Mouse (Mus musculus): Measurements from ENCODE around the gene Ereg.

The Ereg gene

DNA sequence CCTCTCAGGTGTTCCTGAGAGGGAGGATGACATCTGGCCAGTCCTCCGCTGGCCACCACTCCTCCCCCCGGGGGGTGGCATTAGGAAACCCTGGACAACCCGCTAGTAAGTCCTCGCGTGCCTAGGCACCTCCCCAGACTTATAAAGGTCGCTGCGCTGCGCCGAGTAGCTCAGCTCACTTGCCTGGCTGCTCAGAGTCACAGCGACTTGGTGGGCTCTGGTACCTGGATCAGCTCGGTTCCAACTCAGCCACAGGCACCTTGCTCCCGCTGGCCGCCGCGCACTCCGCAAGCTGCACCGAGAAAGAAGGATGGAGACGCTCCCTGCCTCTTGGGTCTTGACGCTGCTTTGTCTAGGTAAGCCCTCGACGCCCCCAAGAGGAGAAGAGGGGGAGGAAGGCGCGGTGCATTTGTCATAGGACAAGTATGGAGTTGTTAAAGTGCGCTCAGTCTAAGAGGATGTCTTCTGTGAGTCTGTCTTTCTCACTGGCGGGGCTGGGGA lies at the start of gene Ereg:
TSS of gene Ereg (plus strand) at position 173 of the 501 bp plus-strand sequence.
- no peak for DNase-seq (ENCODE audit: low spot score in 2 of 2)

DNA sequence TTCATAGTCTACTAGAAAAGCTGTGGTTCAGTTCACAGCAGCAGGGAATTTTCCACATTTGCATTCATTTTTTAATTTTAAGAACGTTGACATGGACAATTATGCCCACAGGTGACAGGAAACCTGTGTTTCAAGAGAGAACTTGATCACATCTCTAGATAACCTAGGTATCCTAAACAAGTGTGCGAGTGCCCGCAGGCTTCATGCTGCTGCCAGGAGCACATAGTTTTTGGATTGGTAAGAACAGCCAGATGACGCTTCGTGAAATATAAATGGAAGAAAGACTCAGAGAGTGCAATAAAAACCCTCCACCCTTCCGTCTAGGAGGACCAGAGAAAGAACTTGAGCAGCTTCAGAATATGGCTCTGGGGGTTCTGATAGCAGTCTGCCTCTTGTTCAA lies 47.3 kb upstream of the Ereg start, which contains the start of gene Epgn:
TSS of gene Epgn (plus strand) at position 301 of the 400 bp plus-strand sequence.
- no peak for DNase-seq (ENCODE audit: low spot score in 2 of 2)

DNA sequence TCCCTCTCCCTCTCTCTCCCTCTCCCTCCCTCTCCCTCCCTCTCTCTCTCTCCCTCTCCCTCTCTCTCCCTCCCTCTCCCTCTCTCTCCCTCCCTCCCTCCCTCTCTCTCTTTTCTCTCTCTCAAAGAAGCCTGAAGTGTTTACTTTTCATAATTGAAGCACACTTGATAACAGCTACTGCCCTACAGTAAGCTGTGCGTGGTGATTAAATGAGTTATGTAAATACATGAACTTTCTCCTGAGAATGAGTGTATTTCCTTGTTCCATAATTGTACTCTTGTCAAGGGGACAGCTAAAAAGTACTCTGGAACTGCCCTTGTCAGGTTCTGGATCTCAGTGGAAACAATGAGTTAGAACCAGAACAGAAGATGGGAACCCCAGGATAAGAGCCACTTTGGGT lies 46.6 kb upstream of the Ereg start:
- no peak for DNase-seq (ENCODE audit: low spot score in 2 of 2)

DNA sequence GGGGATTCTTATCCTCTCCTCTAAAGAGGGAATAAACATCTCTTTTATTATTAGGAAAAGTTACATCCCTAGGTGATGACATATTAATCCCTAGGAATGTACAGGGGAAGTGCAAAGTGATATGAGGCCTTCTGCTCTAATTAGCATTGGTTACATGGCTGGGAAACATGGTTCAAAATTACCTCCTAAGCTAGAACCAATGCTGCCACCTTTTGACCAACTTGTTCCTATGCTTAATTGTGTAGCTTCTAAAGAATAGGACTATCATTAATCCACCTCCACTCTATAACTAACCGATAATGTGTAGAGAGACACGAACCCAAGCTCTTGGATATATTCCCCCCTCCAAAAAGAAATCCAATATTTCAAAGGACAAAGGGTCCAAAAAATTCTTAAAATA lies 43.8 kb upstream of the Ereg start:
- no peak for DNase-seq (ENCODE audit: low spot score in 2 of 2)

DNA sequence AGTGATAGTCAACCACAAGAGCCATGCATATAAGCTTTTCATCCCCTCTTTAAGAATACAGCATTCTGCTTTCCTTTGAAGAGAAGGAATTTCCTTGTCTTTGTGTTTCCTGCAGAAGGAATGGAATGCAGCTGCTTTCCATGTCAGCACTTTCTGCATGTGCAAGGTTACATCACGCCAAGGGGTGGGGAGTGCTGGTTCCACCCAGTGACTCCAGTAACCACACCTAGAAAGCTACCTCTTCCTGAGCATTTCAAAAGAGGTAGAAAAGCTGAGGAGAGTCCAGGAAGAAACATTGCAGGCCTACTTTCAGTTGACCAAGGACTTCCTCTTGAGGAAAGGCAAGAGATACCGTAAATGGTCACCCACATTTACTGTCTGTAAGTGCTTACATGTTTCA lies 39.1 kb upstream of the Ereg start:
- DNase-seq (ENCODE audit: low spot score in 2 of 2), result no peak

DNA sequence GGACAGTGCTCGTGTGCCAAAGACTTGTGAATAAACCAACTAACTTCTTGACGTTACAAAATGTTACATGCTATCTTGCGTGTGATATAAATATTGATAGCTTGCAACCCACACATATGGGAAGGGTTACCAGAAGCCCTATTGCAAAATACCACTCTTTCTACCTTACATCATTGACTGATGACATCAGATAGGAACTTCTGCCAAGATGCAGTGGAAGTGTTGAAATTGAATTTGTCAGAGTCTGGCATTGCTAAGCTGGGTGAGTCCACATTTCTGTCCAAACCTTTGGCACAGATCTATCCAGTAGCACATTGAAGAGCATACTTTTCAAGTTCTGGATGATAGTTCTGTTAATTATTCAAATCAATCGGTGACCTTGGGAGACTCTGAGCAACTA lies 37.8 kb upstream of the Ereg start:
- no peak for DNase-seq (ENCODE audit: low spot score in 2 of 2)

DNA sequence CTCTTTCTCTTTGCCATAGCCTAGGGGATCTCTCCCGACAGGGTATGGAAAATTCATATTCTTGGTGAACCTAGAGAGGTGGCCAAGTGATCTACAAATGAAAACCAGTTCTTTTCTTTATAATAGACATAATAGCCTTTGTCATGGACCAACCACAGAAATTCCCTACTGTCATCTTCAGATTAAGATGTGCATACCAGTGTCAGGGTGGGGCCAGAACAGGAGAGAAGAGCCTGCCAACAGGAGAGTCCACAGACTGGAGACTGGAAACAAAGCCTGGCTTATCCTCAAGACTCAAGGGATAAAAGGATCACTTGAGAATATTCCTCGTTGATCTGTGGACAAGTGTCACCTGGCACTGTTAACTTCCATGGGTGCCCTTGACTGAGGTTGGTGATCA lies 36.7 kb upstream of the Ereg start:
- no peak for DNase-seq (ENCODE audit: low spot score in 2 of 2)

DNA sequence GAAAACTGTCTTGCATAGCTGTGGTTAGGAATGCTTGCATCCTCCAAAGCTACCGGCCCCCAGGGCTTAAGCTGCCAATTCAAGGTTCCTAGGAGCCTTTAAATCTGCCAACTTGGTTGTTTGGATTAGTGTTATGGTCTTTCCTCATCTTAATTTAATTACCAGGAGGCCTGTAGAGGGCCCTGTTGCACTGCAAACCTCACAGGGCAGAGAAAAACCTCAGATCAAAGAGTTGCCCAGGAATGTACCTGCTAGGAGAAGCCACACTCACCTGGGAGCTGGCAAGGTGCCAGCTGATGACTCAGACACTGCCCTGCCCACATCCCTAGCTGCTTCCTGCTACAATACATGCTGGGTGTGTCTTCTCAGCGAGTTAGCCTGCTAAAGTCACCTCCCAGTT lies 35.9 kb upstream of the Ereg start:
- DNase-seq (ENCODE audit: low spot score in 2 of 2), result no peak

DNA sequence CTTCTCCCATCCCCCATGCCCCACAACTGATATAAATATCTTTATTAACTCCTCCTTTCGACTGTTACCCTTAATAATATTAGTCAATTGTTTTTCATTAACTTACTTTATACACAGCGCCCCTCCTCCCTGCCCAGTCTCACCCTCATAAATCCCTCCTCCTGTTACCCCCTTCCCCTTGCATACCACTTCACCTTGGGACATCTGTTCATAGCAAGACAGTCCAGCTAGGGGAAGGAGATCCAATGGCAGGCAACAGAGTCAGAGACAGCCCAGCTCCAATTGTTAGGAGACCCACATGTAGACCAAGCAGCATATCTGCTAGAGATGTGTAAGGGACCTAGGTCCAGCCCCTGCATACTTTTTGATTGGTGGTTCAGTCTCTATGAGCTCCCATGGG lies 35.5 kb upstream of the Ereg start:
- DNase-seq (ENCODE audit: low spot score in 2 of 2), result no peak

DNA sequence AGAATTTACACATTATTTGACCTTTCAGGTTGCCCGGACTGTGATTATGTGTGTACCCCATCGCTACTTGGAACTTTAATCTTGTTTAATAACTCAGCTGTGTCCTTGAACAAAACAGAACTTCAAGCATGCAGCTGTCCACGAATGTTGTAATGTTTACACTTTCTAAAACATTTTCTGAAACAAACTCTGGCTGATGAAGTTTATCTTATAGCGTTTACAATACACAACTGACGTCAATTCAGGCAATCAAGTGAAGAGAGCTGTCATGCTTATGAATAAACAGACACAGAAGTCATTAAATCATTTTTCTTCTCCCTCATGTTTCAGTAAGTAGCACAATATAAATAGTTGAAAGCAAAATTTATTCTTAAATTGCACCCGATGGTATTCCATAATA lies 26.4 kb upstream of the Ereg start:
- no peak for DNase-seq (ENCODE audit: low spot score in 2 of 2)

DNA sequence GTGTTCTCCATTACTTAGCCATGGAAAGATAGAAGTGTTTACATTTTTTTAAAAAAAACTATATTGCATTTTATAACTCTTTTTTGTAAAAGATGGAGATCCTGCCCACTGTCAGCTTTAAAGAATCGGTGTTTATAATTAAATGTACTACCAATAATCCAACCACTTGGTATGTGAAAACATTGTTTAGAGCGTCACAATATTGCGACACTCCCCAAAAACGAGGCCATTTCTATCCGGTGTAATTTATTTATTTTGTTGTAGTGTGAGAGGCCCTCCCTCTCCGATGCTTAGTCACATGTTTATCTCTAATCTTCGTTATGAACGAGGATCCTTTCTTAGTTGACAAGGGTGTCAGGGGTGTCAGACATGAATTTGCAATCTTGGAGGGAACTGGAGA lies 26.0 kb upstream of the Ereg start:
- no peak for DNase-seq (ENCODE audit: low spot score in 2 of 2)

DNA sequence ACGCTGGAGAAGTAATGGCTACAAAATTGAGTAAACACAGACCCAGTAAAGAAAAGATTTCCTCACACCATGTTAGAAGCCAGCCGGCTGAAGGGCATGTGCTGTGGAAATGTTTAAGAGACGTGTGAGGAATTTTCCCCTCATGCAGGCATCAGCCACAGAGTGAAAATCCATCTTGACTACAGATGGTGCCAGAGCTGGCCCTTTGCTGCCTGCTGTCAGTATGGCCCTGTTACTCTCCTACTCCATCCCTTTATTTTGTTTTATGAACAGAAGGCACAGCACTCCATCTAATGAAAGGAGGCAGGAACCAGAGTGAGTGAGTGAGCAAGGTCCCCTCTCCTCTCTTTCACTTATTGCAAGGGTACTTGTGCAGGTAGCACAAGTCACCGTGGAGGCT lies 2.1 kb upstream of the Ereg start:
- no peak for DNase-seq (ENCODE audit: low spot score in 2 of 2)

DNA sequence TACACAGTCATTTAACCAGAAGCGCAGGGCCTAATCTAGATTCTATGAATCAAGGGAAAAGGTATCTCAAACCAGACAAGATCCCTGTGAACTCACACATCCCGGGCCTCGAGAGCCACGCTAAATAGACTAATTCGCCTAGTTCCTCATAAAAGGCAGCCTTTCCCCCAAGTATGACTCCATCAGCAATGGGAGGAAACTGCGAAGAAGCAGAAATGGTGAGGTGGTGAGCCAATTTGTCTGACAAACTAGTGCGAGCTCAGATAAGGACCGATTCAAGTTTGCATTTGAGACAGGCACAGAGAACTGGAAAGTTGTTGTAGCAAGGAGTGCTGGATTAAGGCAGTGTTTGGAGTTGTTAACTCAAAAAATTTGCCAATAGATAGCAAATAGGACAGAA lies 796 bp upstream of the Ereg start:
- DNase-seq (ENCODE audit: low spot score in 2 of 2), result no peak

DNA sequence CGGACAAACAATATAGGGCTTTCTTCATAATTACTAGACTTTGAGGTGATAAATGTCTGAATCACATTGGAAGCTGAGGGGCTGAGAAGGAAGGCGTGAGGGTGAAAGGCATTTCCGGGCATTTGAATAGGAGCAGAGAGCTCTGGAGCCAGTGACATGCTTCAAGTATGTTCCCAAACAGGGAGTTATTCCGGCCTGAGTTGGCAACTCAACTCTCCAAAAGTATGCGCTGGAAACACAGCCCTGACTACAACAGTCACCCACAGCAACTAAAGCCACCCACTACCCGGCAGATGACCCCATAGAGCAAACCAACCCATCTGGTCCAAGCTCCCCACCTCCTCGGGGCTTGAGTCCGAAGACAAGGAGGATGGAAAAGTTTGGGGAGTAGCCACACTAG lies 396 bp upstream of the Ereg start:
- DNase-seq (ENCODE audit: low spot score in 2 of 2), result no peak

DNA sequence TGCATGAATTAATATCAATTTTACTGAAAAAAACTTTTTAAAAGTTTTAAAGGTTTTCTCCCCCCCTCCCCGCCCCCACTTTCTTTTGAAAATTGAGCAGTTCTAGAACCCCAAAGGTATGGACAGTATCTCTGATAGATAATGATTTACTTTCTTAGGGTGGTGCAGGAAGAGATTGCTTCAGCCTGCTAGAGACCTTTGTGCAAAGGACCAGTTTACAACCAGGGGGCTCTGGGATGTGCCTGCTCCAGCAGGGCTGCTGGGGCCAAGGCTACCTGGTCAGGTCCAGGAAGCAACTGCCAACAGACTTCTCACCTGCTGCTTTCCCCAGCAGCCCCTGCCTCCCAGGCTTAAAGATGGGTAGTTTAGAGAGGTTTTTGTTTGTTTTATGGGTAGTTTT lies 599 bp downstream of the Ereg start:
- DNase-seq (ENCODE audit: low spot score in 2 of 2), result no peak

DNA sequence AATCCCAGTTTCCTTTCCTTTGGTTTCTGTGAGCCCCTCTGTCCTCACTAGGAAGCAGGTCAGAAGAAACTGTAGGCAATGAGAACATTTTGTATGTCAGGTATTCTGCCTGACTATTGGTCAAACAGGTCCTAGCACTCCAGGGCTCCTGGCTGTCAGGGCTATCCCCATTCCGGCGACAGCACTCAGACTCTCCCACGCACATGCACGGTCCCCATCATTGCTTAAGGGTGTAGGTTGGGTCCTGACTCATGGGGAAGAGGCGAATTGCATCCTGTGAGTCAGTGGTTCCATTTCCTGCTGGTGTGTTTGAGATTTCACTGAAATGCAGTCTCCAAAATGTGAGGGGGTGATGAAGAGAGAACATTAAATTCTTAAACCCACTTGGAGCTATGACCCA lies 8.6 kb downstream of the Ereg start:
- DNase-seq (ENCODE audit: low spot score in 2 of 2), result no peak

DNA sequence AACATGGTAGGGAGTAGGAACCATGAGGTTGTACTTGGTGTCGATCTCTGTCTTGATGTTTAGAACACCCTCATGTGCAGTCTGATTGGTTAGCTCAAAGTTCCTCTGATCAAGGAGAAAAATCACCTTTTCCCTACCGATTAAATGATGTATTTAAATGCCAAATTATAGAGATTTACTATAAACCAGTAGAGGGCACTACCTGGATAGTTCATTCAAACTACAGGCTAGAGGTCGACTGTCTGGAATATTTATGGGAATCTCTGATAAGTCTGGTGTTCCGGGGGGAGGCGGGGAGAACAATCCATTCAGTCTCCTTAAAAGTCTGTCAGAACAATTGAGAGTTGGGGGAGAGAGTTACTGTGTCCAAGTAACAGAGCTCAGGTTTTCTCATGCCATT lies 10.9 kb downstream of the Ereg start:
- DNase-seq (ENCODE audit: low spot score in 2 of 2), result no peak

DNA sequence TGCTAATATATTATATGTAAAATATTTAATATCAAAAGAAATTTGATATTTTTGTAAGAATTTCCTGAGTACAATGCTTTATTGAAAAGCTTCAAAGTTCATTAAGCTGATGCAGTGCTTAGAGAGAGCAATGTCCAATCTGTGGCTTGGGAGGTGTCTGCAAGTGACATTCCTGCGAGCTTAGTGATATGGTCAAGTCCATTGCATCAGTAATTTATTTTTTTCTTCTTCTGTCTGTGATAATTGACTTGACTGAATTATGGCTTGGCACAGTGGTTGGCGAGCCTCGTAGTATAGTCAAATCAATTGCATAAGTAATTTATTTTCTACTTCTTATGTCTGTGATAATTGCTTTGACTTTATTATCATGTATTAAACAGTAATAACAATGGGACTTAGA lies 15.9 kb downstream of the Ereg start:
- DNase-seq (ENCODE audit: low spot score in 2 of 2), result no peak

DNA sequence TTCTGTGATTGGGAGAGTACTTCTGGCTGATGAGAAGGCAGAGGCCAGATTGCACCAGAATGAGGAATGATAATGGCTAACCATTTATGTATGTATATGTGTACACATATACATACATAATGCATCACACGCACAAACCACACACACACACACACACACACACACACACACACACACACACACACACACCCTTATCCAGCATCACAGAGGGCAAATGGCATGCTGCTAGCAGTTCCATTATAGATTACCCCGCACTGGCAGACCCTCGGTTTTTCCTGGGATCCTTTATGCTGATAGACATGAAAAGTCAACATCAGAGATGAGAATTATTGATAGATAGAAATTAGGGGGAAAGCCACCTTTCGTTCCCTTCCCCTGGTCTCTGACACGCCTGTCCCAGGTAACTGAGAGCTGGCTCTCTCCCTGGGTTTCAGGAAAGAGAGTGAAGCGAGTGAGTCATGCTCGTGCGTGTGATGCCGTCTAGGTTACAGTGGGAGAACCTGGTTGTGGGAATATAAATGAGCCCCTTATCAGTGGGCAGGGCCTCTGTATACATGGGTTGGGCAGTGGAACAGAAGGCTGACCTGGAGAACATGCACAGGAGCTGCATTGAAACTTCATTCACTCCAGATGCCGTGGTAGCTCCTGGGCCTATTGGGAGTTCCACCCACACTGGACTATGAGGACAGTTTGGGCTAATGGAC lies 23.6 kb downstream of the Ereg start:
- no peak for DNase-seq (ENCODE audit: low spot score in 2 of 2)

DNA sequence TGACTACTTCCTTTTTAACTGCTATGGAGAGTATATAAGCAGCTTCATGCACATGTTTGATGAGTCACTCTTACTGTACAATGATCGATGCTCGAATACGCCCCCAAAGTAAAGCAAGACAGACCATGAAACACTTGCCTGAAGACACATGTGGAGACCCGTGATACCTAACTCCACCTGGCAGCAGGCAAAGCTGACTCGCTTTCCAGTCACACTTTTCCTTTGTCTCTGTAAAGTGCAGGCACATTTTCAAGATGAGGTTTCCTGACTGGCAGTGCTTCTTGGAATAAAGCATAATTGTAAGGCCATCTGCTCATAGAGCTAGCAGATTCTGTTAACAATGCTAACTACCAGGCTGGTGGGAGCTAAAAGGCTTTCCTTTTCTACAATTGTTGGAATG lies 27.3 kb downstream of the Ereg start:
- DNase-seq (ENCODE audit: low spot score in 2 of 2), result no peak

DNA sequence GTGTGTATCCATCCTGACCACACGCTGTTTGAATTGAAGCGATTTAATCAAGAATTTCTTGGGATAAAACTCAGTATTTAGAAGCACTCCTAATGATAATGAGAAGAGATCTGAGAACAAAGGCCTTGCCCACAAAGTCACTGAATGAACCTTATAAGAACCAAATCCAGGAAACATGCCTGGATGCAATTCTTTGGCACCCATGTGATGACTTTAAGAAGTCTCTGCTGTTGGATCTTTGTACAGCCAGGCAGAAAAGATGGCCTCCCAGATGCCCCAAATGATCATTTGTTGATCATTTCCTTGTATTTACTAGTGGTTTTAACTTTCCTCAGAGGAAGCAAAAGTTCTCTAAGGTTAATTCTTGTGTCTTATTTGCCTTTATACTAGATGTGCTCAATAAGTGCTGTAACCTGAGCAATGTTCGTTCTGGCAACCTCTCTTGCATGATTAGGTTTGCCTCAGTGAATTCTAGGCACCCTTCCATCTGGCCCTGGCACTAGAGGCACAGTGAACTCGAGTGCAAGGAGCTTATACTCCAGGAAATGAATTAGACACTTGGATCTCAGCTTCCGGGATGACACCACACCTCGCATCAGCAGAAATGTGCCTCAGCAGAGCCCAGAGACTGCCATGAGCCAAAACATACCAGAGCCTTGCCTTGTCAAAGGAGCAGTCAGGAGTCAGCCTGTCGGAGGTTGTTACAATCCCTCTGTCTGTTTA lies 29.7 kb downstream of the Ereg start:
- DNase-seq (ENCODE audit: low spot score in 2 of 2), result no peak

DNA sequence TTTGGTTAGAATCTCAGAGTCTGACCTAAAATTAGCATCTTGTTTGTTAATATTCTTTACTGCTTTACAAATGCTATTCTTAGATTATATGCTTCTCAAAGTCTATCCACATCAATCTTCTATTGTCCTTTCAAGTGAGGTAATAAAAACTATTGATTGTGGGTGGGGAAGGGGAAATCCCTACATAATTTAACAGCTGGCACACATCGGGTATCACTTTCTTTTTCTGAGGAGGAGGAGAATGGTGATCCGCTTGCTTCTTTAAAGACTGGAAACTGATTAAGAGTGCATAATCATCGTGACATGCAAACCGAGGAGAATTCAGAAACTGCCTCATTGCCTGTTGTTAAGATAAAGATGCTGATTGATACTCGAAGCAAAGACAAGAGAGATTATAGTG lies 31.8 kb downstream of the Ereg start:
- DNase-seq (ENCODE audit: low spot score in 2 of 2), result no peak

DNA sequence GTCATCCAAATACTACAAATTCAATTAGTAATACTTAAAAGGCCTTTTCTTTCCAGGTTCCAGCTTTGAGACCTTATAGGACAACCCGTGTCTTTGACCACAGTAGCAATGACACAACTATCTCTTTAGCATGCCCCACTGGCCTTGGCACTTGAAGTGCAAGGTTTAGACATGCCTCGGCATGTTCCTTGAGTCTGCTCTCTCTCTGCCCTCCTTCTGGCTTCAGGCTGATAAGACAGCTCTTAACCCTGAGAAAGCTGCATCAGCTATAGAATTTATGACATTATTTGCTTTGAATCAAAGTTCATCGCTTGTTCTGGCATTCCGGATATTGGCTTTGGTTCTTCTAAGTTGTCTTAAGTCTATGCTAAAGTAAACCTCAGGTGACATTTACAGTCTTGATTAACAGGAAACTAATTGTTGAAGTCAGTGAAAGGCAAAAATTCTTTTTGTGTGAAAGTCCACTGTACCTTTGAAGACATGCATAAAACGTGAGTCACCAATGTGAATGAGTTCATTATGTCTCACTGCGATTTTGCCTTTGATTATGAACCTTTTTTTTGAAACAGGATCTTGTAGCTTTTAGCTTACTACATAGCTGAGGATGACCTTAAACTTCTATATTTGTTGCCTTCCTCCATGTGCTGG lies 35.7 kb downstream of the Ereg start:
- DNase-seq (ENCODE audit: low spot score in 2 of 2), result no peak

Measured in spleen, postnatal 14 days (tissue).